Mouse (Mus musculus): Measurements from ENCODE around the gene Lcmt1. TPM values are rescaled to one million over a fixed set of nuclear protein-coding genes. Genes with fewer than 3 reads are reported as not detected.

The Lcmt1 gene
- polyA plus RNA-seq, 1 experiment from 2014 or later: 108 TPM

- no peak overlapping the region for H3K4me2 ChIP-seq (ENCODE audit: low read length)
- H3K9me3 ChIP-seq (replicated peaks; ENCODE audit: control insufficient read depth, low read length): no peaks in the 10 kb centered on the region
- 63% methylated on average over 8 of the region's 8 CpGs for WGBS
- ATAC-seq: no peak
- no peak overlapping the region; the same call in 1 of the 2 replicates for H3K27ac ChIP-seq (ENCODE audit: low read depth, low read length)
- H3K4me1 ChIP-seq (ENCODE audit: control insufficient read depth, insufficient read depth, low read length): peaks cover 25% of the 10 kb centered on the region
- no peaks in the 10 kb centered on the region for H3K27me3 ChIP-seq (replicated peaks; ENCODE audit: control insufficient read depth, insufficient read depth, low read length)
- H3K36me3 ChIP-seq (ENCODE audit: control insufficient read depth, insufficient read depth, low read length): no peaks in the 10 kb centered on the region
- H3K9ac ChIP-seq (ENCODE audit: low read length): peak overlapping the region; percentile 13; the same call in 1 of the 2 replicates
- H3K4me3 ChIP-seq (ENCODE audit: low read depth, low read length): no peak overlapping the region
- no peak for DNase-seq (ENCODE audit: low spot score)
These were observed 2.8 kb upstream of the Lcmt1 start for GRCm38 (mm10) chr7:123366806-123367205.

GRCm38 (mm10) chr7:123367218-123368150, 2.1 kb upstream of the Lcmt1 start:
- Histone ChIP-seq H3K9me3 (replicated peaks; ENCODE audit: control insufficient read depth, low read length) (no peaks in the 10 kb centered on the region), H3K4me2 (ENCODE audit: low read length) (peak overlapping the region; percentile 65), H3K4me3 (ENCODE audit: low read depth, low read length) (no peak overlapping the region), H3K27ac (ENCODE audit: low read depth, low read length) (no peak overlapping the region; the same call in 1 of the 2 replicates), H3K9ac (ENCODE audit: low read length) (peak overlapping the region; percentile 86; the same call in 1 of the 2 replicates), H3K36me3 (ENCODE audit: control insufficient read depth, insufficient read depth, low read length) (no peaks in the 10 kb centered on the region), H3K27me3 (replicated peaks; ENCODE audit: control insufficient read depth, insufficient read depth, low read length) (no peaks in the 10 kb centered on the region), H3K4me1 (ENCODE audit: control insufficient read depth, insufficient read depth, low read length) (peaks cover 25% of the 10 kb centered on the region)
- DNase-seq (ENCODE audit: low spot score) (no peak), ATAC-seq (no peak)
- WGBS: 82% methylated on average over 16 of the region's 16 CpGs

GRCm38 (mm10) chr7:123368187-123368586, 1.4 kb upstream of the Lcmt1 start:
- peak overlapping the region; percentile 86 for H3K9ac ChIP-seq (ENCODE audit: low read length)
- H3K4me1 ChIP-seq (ENCODE audit: control insufficient read depth, insufficient read depth, low read length): peaks cover 25% of the 10 kb centered on the region
- no peak for ATAC-seq
- no peaks in the 10 kb centered on the region for H3K9me3 ChIP-seq (replicated peaks; ENCODE audit: control insufficient read depth, low read length)
- peak overlapping the region; percentile 65 for H3K4me2 ChIP-seq (ENCODE audit: low read length)
- H3K36me3 ChIP-seq (ENCODE audit: control insufficient read depth, insufficient read depth, low read length): no peaks in the 10 kb centered on the region
- H3K4me3 ChIP-seq (ENCODE audit: low read depth, low read length): 0 out of 2 replicates have a peak overlapping the region, but pooled peaks have one; percentile 74
- no peak for DNase-seq (ENCODE audit: low spot score)
- no peak overlapping the region for H3K27ac ChIP-seq (ENCODE audit: low read depth, low read length)
- WGBS: 68% methylated on average over 2 of the region's 2 CpGs
- H3K27me3 ChIP-seq (replicated peaks; ENCODE audit: control insufficient read depth, insufficient read depth, low read length): no peaks in the 10 kb centered on the region

- Histone ChIP-seq H3K36me3 (ENCODE audit: control insufficient read depth, insufficient read depth, low read length) (no peaks in the 10 kb centered on the region), H3K9me3 (replicated peaks; ENCODE audit: control insufficient read depth, low read length) (no peaks in the 10 kb centered on the region), H3K4me2 (ENCODE audit: low read length) (peak overlapping the region; percentile 65), H3K4me3 (ENCODE audit: low read depth, low read length) (peak overlapping the region; percentile 74), H3K27ac (ENCODE audit: low read depth, low read length) (peak overlapping the region; percentile 88), H3K4me1 (ENCODE audit: control insufficient read depth, insufficient read depth, low read length) (peaks cover 25% of the 10 kb centered on the region), H3K9ac (ENCODE audit: low read length) (peak overlapping the region; percentile 86), H3K27me3 (replicated peaks; ENCODE audit: control insufficient read depth, insufficient read depth, low read length) (no peaks in the 10 kb centered on the region)
- DNase-seq (ENCODE audit: low spot score) (no peak), ATAC-seq (peak; percentile 77)
- 3% methylated on average over 36 of the region's 51 CpGs for WGBS
These were observed 522 bp upstream of the Lcmt1 start for GRCm38 (mm10) chr7:123368778-123369746.

GRCm38 (mm10) chr7:123370700-123371099, 1.1 kb downstream of the Lcmt1 start:
- H3K27ac ChIP-seq (ENCODE audit: low read depth, low read length): no peak overlapping the region
- peak overlapping the region; percentile 86; the same call in 1 of the 2 replicates for H3K9ac ChIP-seq (ENCODE audit: low read length)
- DNase-seq (ENCODE audit: low spot score) (no peak), ATAC-seq (no peak)
- H3K4me2 ChIP-seq (ENCODE audit: low read length): peak overlapping the region; percentile 65
- 50% methylated on average over 9 of the region's 9 CpGs for WGBS
- H3K36me3 ChIP-seq (ENCODE audit: control insufficient read depth, insufficient read depth, low read length): no peaks in the 10 kb centered on the region
- no peaks in the 10 kb centered on the region for H3K9me3 ChIP-seq (replicated peaks; ENCODE audit: control insufficient read depth, low read length)
- peaks cover 25% of the 10 kb centered on the region for H3K4me1 ChIP-seq (ENCODE audit: control insufficient read depth, insufficient read depth, low read length)
- H3K4me3 ChIP-seq (ENCODE audit: low read depth, low read length): peak overlapping the region; percentile 74
- no peaks in the 10 kb centered on the region for H3K27me3 ChIP-seq (replicated peaks; ENCODE audit: control insufficient read depth, insufficient read depth, low read length)

GRCm38 (mm10) chr7:123371501-123371900, 1.9 kb downstream of the Lcmt1 start:
- H3K27ac ChIP-seq (ENCODE audit: low read depth, low read length): no peak overlapping the region
- no peak overlapping the region for H3K4me2 ChIP-seq (ENCODE audit: low read length)
- WGBS: 64% methylated on average over 3 of the region's 3 CpGs
- H3K4me1 ChIP-seq (ENCODE audit: control insufficient read depth, insufficient read depth, low read length): peaks cover 25% of the 10 kb centered on the region
- no peak overlapping the region for H3K4me3 ChIP-seq (ENCODE audit: low read depth, low read length)
- no peaks in the 10 kb centered on the region for H3K27me3 ChIP-seq (replicated peaks; ENCODE audit: control insufficient read depth, insufficient read depth, low read length)
- no peaks in the 10 kb centered on the region for H3K9me3 ChIP-seq (replicated peaks; ENCODE audit: control insufficient read depth, low read length)
- DNase-seq (ENCODE audit: low spot score) (no peak), ATAC-seq (no peak)
- H3K36me3 ChIP-seq (ENCODE audit: control insufficient read depth, insufficient read depth, low read length): no peaks in the 10 kb centered on the region
- H3K9ac ChIP-seq (ENCODE audit: low read length): no peak overlapping the region

- peak; percentile 99 for DNase-seq (ENCODE audit: low spot score)
- no peaks in the 10 kb centered on the region for H3K9me3 ChIP-seq (replicated peaks; ENCODE audit: control insufficient read depth, low read length)
- peak overlapping the region; percentile 78 for H3K4me3 ChIP-seq (ENCODE audit: low read depth, low read length)
- peak overlapping the region; percentile 84 for H3K9ac ChIP-seq (ENCODE audit: low read length)
- H3K27ac ChIP-seq (ENCODE audit: low read depth, low read length): peak overlapping the region; percentile 57
- ATAC-seq: peak; percentile 100
- H3K4me1 ChIP-seq (ENCODE audit: control insufficient read depth, insufficient read depth, low read length): peaks cover 9% of the 10 kb centered on the region
- WGBS: 4% methylated on average over 40 of the region's 41 CpGs
- H3K4me2 ChIP-seq (ENCODE audit: low read length): peak overlapping the region; percentile 82
- no peaks in the 10 kb centered on the region for H3K36me3 ChIP-seq (ENCODE audit: control insufficient read depth, insufficient read depth, low read length)
- no peaks in the 10 kb centered on the region for H3K27me3 ChIP-seq (replicated peaks; ENCODE audit: control insufficient read depth, insufficient read depth, low read length)
These were observed 8.1 kb downstream of the Lcmt1 start for GRCm38 (mm10) chr7:123377443-123378400.
